Mouse (Mus musculus) adrenal gland, adult 2 months (tissue): ENCODE results near the gene Atf5. TPM values are rescaled to one million over a fixed set of nuclear protein-coding genes. Genes with fewer than 3 reads are reported as not detected.

Experiments used
- DNase-seq: peaks from one replicate; pipeline ENCODE4 v3.0.0; 2021
- polyA plus RNA-seq: library from polyadenylated mRNA; depleted of rRNA; stranded (reverse); fragments of >200 nt; gene quantifications from 2 replicates; pipeline ENCODE4 v1.2.3, GENCODE M21; 2012
- total RNA-seq, 2 experiments: library from RNA; stranded (reverse); gene quantifications; 2 replicates each; pipeline ENCODE4 v1.2.3; 2021

Atf5 gene
- total and polyA plus RNA-seq, 3 experiments: 136 to 494 (median 166) TPM

GRCm38 (mm10) chr7:44821666-44822448 lies 5.4 kb upstream of the Atf5 start:
- DNase-seq: peak; percentile 1

GRCm38 (mm10) chr7:44820525-44820924 lies 4.1 kb upstream of the Atf5 start:
- DNase-seq: no peak

- DNase-seq: peak; percentile 70
These were observed 3.4 kb upstream of the Atf5 start for GRCm38 (mm10) chr7:44819863-44820262.

GRCm38 (mm10) chr7:44819391-44819790 lies 2.9 kb upstream of the Atf5 start:
- DNase-seq: no peak

GRCm38 (mm10) chr7:44818751-44819235 lies 2.3 kb upstream of the Atf5 start:
- DNase-seq: peak; percentile 82

DNA sequence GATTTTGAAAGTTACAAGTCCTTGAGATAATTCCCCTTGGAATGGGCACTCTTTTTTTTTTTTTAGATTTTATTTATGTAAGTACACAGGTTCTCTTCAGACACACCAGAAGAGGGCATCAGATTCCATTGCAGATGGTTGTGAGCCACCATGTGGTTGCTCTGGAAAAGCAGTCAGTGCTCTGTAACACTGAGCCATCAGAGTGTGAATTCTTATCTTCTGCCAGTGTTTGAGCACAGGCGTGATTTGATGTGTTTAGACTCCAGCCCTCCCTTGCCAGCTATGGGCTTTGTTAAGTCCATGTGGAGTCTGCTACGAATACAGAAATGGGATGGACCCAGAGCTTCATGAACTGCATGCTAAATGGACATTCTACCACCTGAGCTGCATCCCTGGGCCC lies 1.7 kb upstream of the Atf5 start:
- DNase-seq: no peak

- no peak for DNase-seq
These were observed 983 bp upstream of the Atf5 start for GRCm38 (mm10) chr7:44817441-44817840.

GRCm38 (mm10) chr7:44815721-44816469 lies 563 bp downstream of the Atf5 start, which contains the start of the genes Nup62 and Il4i1:
Gene Nup62, plus strand, starts transcription at chr7:44816088.
Gene Il4i1, plus strand, starts transcription at chr7:44816387.
- DNase-seq: peak; percentile 99

GRCm38 (mm10) chr7:44814952-44815553 lies 1.4 kb downstream of the Atf5 start:
- no peak for DNase-seq

GRCm38 (mm10) chr7:44814423-44814822 lies 2.0 kb downstream of the Atf5 start:
- DNase-seq: no peak

DNA sequence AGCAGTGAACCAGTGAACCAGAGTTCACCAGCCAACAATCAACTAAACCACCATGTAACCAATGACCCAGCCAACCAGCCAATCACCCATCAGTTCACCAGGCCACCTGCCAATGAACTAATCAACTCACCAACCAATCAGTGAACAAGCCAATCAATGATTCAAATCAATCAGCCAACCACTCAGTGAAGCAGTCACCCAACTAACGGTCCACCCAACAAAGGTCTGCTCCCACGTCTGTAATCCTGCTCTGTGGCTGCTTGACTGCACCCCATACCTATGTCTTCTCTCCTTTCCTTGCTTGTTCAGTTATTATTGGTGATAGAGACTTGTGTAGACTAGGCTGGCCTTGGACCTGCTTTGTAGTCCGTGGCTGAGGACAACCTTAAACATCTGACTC lies 2.5 kb downstream of the Atf5 start:
- no peak for DNase-seq

DNA sequence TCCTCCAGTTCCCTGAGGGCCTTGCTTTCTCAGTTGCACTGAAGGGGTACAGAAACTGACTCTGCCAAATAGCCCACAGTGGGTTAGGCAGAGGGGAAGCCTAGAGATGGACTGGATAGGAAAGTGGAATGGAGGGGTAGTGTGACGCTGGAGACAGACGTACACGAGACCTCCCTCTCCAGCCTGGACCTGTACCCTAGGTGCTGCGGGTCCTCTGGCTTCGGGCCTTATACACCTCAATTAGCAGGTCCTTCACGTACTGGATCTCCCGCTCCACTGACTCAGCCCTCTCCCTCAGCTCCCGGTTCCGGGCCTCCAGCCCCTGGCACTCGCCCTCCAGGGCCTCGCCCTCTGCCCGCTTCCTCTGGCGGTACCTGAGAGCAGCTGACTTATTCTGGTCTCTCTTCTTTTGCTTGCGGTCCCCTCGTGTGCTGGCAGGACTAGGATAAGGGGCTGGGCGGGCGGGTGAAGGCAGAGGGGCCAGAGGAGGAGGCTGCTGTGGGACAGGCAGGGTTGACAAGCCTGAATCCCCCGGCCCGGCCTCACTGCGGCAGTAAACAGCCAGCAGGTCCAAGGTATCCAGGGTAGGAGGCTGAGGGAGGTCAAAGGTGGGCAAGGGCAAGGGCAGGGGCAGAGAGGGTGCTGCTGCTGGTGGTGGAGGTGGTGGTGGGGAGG lies 3.7 kb downstream of the Atf5 start:
- no peak for DNase-seq

DNA sequence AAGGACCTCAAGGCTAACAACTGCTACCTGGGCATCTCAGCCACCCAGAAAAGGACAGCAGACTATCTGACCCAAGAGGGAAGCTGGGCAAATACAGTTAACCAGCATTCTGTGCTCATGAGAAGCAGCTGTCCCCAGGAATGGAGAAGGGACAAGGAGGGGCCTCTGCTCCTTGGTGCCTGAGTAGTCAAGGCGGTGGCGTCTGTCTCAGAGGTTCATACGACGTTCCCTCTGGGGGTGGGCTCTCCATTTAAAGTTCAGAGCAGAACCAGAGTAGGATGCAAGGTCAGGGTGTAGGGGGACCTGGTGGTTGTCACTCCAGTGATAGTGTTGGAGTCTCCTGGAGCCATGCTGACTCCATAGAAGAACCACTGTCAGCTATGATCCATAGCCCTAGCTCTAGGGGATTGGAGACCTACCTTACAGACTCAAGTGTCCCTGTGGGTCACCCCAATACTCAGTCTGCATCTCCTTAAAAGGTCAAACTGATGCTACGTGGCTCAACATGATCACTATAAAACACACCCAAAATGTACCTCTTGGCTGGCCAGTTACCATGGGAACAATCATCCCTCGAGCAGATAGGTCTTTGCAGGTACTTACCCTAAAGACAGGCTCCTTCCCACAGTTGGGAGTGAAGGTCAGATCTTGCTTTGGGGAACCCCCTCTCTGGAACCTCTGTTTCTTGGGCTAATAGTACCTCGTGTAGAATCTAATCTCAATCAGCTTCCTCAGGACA lies 5.5 kb downstream of the Atf5 start:
- no peak for DNase-seq

DNA sequence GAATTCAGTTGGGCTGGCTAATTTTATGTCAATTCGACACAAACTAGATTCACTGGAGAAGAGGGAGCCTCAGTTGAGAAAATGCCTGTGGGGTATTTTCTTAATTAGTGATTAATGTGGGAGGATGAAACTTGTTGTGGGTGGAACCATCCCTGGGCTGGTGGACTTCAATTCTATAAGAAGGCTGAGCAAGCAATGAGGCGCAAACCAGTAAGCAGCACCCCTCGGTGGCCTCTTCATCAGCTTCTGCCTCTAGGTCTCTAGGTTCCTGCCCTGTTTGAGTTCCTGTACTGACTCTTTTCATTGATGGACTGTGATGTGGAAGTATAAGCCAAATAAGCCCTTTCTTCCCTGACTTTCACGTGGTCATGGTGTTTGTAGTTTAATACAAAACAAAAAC lies 6.1 kb downstream of the Atf5 start:
- DNase-seq: no peak

DNA sequence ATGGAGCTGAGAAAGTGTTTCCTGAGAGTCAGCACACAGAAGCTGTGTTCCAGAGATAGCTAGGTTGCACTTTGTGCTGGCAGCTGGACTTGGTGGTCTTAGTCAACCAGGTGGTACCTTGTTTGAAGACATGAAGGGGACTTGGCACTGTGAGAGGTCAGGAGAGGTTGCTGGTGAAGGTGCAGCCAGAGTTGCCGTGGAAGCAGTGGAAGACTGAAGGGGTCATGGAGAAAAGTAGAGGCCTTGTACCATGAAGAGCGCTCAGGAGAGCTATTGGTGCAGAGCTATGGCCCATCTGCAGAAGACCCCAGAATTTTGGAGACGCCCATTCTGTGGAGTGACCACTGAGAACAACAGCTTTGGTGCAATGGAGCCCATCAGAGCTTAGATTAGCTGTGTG lies 7.0 kb downstream of the Atf5 start:
- no peak for DNase-seq

GRCm38 (mm10) chr7:44808927-44809326 lies 7.5 kb downstream of the Atf5 start:
- no peak for DNase-seq

GRCm38 (mm10) chr7:44792781-44793180 lies 23.7 kb downstream of the Atf5 start:
- DNase-seq: no peak

DNA sequence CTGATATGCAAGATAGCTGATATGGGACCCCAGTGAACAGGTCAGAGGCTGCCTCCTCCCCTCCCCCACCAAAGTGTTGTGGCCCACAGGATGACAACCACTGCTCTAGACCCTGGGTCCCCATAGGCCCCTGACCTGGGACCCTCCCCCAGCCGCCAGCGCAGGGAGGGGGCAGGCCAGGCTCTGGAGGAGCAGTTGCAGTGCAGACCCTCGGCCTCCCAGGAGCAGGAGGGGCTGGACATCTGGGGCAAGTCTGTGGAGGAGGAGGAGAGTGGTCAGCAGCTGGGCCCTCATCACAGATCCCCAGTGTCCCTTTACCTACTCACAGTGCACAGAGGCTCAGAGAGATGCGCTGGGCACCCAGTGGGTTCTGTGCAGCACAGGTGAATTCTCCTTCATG lies 26.4 kb downstream of the Atf5 start:
- DNase-seq: no peak

DNA sequence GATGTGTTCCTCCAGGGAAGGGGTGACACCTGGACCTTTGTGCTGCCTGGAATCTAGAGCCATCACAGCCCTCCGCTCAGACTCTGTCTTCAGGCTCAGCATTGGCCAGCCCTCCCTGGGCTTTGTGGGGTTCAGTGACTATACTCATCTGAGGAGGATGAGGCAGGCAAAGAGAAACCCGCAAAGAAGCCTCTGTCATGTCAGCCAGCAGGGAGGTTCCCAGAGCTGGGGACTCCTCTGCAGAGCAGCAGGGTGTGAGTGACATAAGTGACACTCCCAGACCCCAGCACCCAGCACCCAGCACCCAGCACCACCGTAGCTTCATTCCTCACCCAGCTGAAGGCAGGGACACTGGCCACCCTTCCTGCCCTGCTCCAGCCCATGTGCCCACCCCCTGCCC lies 26.9 kb downstream of the Atf5 start:
- DNase-seq: no peak

DNA sequence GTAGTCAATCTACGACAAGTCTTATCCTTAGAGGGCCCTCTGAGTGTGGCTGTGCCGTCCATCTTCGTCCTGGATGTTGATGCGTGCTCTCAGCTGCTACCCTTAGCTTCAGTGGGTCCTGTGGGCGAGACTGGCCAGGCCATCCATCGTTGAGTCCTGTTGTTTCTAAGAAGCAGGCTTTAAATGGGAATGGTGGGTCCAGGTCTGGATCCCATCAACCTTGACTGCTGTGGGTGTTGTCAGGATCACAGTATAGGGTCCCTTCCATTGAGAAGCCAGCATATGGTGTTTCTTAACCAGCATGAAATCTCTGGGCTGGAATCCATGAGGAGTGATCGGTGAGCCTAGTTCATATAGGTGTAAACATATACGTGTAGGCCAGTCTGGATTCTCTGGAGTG lies 36.4 kb downstream of the Atf5 start:
- no peak for DNase-seq

DNA sequence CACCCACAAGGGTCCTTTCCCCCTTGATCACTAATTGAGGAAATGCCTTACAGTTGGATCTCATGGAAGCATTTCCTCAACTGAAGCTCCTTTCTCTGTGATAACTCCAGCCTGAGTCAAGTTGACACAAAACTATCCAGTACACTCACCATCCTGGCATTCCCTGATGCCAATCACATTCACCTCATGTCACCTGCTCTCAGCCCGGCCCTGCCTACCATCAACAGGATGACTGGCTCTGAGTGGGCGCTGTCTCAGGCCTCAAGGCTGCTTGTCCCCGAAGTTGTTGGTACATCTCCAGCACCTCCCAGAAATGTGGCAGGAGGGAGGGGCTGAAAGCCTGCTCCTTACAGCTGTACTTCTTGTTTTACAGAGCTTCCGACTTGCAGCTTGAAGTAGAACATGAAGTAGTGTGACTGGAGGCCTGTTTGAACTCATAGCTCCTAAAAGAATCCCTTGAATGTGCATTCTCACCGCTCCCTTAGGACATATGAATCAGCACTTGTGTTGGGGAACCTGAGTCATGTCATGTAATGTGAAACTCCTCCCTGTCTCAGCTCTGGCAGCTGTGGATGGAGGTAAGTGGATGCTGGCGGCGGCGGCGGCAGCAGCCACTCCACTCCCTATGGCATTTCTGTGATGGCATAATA lies 39.5 kb downstream of the Atf5 start:
- no peak for DNase-seq
